Mouse (Mus musculus): ENCODE data around the gene Gm44596.

DNA sequence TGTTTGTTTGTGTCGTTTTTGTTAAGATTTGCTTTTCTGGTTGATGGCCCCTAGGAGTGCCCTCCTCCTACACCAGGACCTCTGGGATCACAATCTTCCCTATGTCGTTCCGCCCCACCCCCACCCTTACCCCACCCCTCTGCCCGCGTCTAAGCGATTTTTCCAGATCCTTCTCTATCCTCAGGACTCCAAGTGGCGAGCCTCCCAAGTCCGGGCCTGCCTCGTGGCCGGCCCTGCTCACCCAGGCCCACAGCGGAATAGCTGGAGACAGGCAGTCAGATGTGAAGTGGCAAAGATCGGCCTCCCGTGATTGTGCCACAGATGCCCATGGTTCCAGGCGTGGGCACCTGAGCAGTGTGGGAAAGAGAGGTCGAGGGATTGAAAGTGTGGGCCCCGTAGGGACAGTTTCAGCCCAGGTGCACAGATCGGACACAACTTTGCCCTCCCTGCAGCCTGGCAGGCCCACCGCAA, 63.6 kb downstream of the Gm44596 start:
- TF ChIP-seq CTCF (IDR thresholded peaks at IDR 0.05; ENCODE audit: extremely low read depth, insufficient read depth, insufficient read length, insufficient replicate concordance) (no peak), POLR2A (IDR thresholded peaks at IDR 0.05; ENCODE audit: low read depth, low read length) (no peak)

Measured in spleen, adult 2 months (tissue).